Mouse (Mus musculus) myocyte (in vitro differentiated cells): ENCODE measurements at regions not wholly inside any gene's neighbourhood (a gene's known extent, or its start where the extent isn't known, plus 50 kb on each side); places are given as distances from the start of the nearest gene placed in this dataset.

Experiments
- E2F4 ChIP-seq: IDR thresholded peaks from one replicate; pipeline ENCODE4 v1.6.1; 2011; ENCODE audit warnings: mild to moderate bottlenecking, control low read depth, moderate library complexity; ENCODE audit not compliant: insufficient read depth
- POLR2A ChIP-seq: IDR thresholded peaks from one replicate; pipeline ENCODE4 v1.6.1; 2011; ENCODE audit warnings: low read depth, mild to moderate bottlenecking, control low read depth, moderate library complexity; ENCODE audit not compliant: insufficient read length
- TCF12 ChIP-seq: IDR thresholded peaks from one replicate; pipeline ENCODE4 v1.6.1; 2011; ENCODE audit warnings: mild to moderate bottlenecking, control low read depth; ENCODE audit not compliant: poor library complexity, insufficient read depth, severe bottlenecking
- TCF3 ChIP-seq: IDR thresholded peaks from one replicate; pipeline ENCODE4 v1.6.1; 2011; ENCODE audit warnings: low read depth, control low read depth; ENCODE audit not compliant: insufficient read length
- USF1 ChIP-seq: IDR thresholded peaks from one replicate; pipeline ENCODE4 v1.6.1; 2011; ENCODE audit warnings: low read depth, mild to moderate bottlenecking, control low read depth, moderate library complexity

GRCm38 (mm10) chr10:126071714-126072057, 105.7 kb downstream of the Lrig3 start:
- TF ChIP-seq POLR2A: no peak
- no peak for TF ChIP-seq USF1
- TF ChIP-seq E2F4: no peak
- TF ChIP-seq TCF3: no peak
- TF ChIP-seq TCF12: no peak
